Mouse (Mus musculus) ES-CJ7 (cell line): ENCODE results near the gene Ror2.

ENCODE experiments used
- DNase-seq: peaks from one replicate; pipeline ENCODE4 v3.0.0; 2011; ENCODE audit warnings: low read depth, low spot score

Ror2 gene

DNA sequence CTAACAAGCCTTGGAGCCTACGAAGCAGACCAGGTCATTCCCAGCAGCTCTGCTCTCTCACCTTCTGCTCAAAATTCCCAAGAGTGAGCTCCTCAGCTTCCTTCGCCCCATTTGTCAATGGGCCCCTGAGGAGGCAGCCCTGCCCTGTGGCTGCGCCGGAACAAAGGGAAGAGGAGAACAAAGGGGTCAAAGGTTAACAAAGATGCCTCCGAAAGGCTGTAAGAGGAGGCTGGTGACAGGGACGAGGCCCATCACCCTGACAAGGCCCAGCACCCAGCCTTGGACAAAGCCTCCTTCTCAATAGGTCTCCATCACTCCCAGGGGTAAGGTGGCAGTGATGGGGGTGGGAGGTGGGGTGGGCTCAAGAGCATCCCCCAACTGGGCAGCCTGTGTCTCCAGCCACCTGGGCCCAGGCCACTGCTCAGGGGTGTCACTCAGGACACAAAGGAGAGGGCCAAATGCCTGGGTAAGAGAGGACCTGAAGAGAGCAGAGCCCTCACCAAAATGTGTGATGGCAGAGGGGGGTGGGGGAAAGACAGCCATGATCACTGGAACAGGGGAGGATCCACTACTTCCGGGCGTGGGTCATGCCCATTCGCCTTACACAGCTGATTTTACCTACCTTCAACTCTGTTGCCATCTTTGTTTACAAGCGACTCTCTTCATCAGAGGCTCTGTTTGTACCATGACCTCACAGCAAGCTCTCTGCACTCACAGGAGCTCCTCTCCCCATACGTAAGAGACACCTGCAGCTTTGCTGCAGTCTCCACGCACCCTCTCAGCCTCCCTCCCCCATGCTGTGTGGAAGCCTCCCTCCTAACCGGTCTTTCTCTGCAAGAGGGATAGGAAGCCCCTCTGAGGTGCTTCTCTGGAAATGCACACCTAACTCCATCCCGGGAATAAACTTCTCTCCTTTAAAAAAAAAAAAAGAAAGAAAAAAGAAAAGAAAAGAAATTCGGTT lies 51.8 kb downstream of the Ror2 start:
- peak; percentile 91 for DNase-seq

DNA sequence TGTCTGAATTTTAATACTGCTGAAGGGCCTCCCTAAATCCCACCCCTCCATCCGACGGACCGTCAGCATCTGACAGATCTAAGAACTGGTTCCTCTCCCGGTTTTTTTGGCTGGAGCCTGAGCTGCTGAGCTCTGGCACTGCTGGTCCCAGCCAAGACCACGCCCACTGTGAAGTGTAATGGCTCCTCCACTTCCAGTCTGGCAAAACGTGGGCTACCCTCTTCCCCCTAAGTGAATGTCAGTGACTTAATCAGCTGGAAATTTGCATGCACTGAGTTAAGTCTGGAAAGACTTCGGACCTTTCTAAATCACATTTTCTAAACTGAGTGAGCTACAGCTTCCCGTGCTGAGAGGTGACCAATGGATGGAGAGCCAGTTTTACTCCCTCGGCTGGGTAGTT lies 52.5 kb downstream of the Ror2 start:
- peak; percentile 77 for DNase-seq

DNA sequence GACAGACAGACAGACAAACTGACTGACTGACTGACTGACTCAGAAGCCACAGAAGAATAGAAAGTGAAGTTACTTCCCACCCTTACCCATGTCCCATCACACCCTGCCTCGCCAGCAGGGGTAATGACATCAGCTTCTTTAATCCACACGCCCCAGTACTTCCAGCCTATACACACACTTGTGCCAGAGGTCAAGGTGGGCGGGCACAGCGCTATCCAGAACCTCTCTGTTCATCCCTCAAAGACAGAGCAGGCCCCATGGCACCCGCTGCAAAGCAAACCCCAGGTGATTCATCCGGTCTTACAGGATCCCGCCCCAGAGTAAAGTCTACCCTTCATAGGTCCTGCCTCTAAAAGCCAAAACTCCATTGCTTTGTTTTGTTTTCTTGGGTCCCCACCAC lies 53.5 kb downstream of the Ror2 start:
- peak; percentile 44 for DNase-seq

DNA sequence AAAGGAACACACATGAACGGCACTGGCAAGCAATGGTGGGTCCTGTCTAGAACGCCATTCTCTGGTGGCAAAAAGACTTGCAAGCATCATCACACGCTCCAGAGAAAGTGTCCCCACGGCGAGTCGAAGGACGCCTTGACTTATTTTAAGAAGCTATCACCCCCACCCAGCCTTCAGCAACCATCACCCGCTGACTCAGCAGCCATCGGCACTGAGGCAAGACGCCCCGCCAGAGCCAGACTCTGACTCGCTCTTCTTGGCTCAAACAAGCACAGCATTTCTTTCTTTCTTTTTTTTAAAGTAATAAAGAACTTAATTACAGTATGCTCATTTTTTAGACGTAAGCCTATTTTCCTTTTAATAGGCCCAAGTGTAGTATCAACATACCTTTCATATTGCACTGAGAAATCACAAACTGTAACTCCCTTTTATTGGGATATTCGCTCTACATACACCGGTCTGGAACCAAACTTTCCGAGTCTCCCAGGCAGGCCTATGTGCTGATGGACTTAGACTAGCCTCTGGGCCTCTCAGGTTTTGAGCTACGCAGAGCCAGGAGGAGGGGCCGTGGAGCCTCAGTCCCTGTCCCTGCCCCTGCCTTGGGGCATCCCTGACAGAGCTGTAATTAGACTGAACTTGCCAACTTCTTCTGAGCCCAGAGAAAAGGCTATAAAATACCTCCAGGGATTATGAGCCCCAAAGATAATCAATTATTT lies 55.3 kb downstream of the Ror2 start:
- DNase-seq = no peak

DNA sequence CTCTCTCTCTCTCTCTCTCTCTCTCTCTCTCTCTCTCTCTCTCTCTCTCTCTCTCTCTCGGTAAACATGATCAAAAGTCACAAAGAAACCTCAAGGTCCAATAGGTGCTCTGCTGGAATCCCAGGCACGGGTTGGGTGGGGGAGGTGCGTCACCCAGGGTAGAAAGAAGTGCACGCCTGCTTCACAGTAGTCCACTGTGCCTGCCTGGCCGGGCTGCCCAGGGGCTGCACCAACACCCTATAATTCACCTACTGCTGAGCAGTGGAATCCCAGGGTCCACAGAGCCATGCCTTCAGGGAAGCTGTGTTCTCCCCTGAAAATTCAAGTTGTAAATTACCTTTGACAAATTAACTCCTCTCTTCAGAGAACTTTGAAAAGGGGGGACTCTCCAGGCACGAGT lies 58.9 kb downstream of the Ror2 start:
- DNase-seq = no peak

DNA sequence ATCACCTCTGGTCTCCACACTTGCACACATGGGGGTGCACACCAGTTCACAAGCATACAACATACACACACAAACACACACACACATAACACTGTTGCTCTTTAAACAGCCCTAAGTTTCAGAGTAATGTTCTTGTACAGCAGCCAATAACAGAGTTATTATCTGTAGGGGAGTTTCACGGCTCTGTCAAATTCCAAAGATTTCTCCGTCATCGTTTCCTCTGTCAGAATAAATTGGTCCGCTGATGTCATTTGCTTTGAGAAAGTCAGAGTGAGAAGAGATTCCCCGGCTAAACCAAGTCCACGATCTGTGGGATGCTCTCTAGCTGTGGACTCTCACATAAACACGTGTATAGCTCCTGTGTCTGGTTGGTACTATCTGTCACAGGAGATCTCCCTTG lies 59.5 kb downstream of the Ror2 start:
- no peak for DNase-seq

DNA sequence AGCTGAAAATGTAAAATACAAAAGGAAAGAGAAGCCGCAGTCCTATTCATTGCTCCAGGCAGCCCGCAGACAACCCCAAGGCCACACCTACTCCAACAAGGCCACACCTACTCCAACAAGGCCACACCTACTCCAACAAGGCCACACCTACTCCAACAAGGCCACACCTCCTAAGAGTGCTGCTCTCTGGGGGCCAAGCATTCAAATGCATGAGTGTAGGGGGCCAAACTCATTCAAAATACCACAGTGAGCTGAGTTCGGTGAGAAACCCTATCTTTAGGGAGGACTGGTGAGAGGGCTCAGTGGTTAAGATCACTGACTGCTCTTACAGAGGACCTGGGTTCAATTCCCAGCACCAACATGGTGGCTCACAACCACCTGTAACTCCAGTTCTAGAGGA lies 60.0 kb downstream of the Ror2 start:
- peak; percentile 59 for DNase-seq

DNA sequence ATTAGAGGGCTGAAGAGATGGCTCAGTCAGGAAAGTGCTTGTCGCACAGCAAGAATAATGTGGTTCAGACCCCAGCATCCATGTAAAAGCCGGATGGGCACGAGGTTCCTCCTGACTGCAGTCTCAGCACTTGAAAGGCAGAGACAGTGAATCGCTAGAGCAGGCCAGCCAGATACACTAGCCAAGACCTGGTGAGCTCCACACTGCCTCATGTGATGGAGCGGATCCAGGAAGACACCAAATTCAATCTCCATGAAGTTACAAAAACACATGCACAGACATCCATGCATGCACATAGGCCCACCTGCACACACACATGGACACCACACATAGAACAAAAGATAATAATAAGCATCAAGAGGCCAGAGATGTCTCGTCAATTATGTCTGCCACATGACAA lies 64.7 kb downstream of the Ror2 start:
- no peak for DNase-seq

DNA sequence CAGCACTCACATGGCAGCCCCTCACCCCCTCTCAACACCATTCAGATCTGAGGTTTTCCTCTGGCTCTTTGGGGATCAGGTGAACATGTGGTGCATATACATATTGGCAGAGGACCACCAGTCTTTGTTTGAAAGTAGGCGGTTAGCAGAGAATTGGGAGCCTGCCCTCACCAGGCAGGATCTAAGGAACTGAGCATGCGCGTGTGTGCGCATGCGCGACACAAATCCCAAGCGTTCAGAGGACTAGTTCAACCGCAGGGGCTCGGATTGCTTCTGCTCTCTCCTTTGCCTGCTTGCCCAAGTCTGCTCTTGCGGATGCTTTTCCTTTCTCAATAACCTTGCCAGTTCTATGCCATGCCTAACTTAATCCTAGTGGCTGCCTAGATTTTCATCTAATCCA lies 66.0 kb downstream of the Ror2 start:
- DNase-seq = no peak

DNA sequence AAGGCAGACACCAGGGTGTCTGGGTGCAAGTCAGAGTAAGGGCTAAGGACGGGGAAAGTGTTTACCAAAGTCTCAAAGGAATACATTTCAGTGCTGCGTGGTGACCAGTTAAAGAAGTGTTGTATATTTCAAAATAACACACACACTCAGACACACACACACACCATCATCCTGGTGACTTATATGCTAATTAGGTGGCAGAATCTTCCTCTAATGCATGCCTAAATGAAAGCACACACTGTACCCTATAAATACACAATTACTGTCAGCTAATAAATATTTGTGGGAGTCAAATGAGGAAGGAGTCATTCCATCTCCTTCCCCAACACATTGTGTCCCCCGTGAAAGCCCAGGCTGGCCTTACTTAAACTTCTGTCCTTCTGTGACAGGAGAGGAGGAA lies 66.5 kb downstream of the Ror2 start:
- DNase-seq = no peak

DNA sequence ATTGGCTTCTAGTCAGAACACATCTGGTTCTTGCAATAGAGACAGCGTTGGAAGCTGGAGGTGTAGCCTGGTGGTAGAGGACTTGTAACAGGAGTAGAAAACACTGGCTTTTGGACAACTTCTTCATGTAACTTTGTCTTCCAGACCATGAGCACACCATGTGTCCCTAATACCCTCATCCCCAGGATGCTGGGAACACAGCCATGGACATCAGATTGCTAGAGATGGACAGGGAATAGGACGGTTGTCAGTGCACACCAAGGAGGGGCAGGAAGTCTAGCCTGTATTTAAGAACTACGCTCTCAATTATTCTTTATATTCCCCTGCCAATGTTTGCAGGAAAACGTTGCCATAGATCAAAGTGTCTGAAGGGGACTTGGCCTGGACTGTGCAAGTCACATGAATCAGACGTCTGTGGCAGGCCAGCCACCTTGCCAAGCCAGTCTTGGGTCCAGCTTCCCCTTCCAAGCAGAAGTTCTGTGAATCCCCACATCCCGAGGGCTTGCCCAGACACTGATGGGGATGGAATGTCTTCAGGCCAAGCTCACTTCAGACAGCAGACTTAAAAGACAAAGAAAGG lies 68.4 kb downstream of the Ror2 start:
- no peak for DNase-seq

DNA sequence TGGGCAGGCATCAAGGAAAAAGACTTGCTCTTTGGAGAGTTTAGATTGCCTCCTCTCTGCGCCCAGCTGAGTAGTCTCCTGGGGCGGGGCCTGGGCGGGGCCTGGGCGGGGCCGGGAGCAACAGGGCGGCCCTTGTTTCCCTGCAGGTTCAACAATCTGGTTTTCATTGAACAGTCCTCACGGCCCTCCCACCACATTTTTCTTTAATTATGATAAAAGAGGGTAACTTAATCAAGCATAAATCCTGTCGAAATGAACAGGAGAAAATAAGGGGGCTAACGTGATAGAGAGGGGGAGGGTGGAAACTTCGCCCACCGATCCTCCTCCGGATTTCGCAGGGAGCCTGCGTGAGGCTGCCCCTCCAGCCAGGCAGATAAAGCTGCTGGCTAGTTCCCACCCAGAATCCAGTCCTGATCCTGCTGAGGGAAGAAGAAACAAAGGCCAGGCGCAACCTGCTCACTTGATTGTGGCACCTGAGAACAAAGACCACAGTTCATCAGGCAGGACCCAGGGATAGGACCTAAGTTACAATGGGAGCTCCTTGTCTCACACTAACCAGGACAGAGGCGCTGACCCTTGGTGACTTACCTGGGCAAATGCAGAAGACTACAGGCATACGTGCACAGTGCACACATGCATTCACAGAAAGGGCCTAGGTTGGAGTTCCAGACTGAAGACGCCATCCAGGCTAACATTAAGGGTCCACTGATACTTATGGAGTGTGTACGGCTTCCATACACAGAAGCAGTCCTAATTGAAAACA lies 73.8 kb downstream of the Ror2 start:
- DNase-seq = peak; percentile 47

DNA sequence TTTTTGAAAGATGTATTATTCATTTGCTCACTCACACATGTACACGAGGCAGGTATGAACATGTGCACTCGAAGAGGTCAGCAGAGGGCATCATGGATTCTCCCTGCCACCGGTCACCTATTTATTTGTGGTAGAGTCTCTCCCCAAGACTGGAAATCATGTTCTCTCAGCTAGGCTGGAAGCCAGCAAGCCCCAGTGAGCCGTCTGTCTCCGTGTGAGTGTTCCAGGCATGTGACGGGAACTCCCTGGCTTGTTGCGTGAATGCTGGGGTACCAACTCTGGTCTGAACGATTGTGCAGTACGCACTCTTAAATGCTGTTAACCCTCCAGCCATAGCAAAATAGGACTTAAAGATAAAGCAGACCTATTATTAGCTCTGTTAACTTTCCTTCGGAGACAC lies 77.4 kb downstream of the Ror2 start:
- DNase-seq = no peak

DNA sequence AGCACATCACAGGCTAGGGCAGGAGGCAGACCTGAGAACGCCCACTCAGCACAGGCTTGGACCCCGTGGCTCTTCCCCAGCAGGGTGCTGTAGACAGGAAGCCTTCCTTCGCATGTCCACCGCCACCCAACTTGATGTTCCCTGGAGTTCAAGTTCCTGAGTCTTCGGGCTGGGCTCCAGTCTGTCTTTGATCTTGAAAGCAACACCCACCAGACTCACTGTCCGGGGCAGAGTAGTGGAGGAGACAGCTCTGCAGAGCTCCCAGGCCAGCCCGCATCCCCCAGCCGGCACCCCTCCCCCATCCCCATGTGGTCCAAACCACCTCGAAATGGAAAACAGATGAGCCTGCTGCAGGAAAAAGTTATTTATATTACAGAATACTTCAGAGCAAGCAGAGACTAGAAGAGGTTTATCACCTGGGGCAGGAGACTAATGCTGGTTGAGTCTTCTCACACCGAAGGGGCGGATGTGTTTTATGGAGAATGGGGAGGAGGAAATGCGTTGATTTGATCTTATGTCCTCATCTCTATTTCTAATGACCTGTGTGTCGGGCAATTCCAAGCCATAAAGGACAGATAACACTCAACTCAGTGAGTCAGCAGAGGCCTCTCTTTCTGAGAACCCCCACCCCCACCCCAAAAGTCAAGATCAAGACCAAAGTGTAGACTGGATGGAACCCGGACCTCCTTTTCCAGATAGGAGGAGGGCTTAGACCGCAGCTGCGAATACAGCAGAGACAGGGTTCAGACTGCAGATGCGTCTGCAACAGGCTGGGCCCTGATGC lies 80.6 kb downstream of the Ror2 start:
- peak; percentile 75 for DNase-seq

DNA sequence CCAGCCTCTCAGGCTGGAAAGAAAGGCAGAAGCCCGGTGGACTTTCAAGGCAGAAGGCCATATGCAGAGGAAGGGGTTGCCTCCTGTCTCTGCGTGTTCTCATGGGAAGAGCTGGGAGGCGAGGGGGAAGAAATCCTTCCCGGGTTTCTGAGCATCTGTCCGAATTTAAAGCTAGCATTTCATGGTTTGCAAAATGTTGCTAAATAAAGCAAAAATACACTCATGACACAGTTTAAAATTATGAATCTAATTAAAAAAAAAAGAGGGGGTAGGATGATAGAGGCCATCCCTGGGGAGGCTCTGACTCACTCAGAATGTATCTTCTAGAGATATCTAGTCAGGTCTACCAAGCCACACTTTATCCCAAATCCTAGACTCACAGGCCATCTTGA lies 83.5 kb downstream of the Ror2 start:
- DNase-seq = no peak

DNA sequence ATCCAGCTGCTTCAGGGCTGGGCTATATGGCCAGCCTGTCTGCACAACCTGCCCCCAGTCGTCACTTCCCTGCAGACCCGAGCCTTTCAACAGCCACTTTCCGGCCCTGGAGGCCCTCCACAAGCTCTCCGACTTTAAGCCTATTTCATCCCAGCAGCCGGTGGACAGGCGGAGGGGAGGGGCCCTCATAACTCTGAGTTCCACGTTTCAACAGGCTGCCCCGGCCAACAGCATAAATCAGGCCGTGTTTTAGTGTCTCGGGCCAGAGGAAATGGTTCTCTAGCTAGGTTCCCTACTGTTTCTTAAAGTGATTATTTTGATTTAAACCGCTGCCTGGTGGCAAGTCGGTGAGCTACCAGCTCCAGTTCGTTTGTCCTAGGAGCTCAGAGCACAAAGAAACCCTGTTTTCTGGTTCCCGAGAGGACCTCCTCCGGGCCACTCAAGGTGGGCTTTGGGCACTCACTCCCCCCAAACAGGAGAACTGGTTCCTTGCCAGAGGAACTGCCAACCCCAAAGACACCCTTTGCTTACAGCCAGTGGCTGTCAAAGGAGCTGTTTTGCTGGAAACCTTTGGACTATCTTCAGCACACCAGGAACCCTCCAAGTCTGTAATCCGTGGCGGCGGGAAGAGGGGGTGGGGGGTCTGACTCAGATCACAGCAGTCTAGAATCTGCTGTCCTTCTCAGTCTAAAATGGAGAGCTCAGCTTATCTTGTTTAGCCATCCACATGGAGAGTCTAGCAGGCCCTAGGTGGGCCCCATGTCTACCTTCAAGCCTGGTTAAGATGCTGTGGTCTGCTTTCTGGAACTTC lies 84.1 kb downstream of the Ror2 start:
- no peak for DNase-seq

DNA sequence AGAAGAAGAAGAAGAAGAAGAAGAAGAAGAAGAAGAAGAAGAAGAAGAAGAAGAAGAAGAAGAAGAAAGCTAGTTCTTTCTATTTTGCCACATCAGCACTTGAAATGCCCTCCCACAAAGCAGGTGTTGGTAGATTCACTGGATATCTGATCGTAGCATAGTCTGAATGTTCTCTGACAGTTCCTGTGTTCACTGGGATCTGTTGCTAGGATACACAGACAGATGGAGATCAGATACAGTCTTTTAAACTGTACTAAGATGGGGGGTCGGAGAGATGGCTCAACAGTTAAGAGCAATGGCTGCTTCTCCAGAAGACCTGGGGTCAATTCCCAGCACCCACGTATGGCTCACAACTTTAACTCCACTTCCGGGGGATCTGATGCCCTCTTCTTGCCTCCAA lies 85.8 kb downstream of the Ror2 start:
- DNase-seq = no peak

DNA sequence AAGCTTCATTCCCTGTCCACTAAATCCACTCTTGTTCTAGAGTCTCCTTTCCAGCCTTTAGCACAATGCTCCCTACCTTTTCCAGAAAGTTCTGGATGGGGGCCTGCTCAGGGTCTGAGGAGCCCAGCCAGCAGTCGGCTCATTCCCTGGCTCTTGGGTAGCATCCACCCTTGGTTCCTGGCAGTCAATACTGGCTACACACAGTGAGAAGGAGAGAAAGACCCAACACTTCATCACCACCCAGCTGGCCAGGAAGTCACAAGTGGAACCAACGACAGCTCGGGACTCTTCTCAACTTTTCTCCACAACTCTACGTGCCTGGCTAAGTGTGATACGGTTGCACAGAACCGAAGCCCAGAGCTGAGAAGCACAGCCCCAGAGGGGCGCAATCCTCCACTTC lies 86.7 kb downstream of the Ror2 start:
- DNase-seq = no peak

DNA sequence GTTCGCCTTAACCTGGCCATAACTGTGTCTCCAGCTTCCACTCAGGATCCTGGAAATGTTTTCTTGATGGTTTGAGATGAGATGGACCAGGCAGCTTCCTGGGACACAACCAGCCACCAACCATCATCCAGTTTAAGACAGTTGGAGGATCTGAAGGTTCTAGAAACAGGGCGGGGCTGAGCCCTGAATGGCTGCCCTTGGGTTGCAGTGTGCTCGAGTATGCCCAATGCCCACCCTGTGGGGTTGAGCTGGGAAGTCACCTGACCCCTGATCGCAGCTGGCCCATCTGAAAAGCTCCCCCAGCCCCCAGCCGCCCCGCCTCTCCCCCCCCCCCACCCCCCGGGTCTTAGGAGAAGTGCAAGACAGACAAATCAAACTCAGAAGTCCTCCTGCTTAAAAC lies 89.2 kb downstream of the Ror2 start:
- DNase-seq = peak; percentile 65

DNA sequence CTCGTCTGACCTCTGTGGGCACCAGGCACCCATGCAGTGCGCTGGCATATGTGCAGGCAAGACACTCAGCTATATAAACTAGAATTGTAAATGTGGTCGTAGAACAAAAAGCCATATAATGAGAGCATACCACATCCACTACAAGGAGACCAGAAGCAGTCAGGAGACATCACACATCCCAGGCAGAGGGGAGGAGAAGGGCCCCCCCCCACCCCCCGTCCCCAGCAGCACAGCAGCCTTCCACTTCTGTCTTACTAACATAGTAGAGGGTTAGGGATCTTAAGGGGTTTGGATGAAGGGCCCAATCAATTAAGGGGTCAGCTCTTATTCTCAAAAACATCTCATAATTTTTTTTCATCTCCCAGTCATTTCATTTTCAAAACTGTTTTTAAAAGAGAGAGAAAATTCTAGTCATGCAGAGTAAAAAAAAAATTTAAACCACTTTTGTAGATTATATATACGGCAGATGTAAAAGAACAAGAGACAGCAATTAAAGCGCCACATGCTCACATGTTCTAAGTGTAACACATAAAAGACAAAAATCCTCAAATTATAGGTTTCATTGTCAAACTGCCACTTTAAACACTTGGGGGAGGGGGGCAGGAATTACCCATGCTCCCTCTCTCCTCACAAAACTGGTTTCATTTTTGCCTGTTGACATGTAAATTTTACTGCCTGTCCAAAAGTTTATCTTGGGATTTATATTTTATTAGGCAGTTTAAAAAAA lies 89.8 kb downstream of the Ror2 start:
- no peak for DNase-seq
